Mouse (Mus musculus): ENCODE data around the gene Fut8. TPM values are rescaled to one million over a fixed set of nuclear protein-coding genes. Genes with fewer than 3 reads are reported as not detected.

Fut8 gene
- polyA plus RNA-seq, 1 experiment from 2014 or later: 10.1 TPM

DNA sequence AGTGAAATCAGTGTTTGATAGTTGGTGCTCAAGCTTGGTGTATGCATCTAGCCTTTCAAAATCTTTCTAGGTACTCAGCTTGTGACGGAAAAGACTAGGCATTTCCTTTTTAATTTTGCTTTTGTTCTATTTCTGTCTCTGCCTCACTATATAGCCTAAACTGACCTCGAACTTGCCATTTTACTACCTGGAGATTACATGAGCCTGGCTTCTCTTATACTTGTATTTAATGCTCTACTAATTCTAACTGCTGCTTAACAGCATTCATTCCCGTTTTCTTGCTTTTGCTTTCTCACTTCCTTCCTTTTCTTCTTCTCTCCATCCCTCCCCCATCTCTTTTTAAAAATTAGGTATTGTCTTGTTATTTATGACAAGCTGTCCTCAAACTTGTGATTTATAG lies 67.6 kb downstream of the Fut8 start:
- Histone ChIP-seq H3K27me3 (replicated peaks; ENCODE audit: control insufficient read depth, insufficient read depth, low read length) (no peaks in the 10 kb centered on the region), H3K9me3 (ENCODE audit: control insufficient read depth) (no peaks in the 10 kb centered on the region), H3K4me3 (ENCODE audit: low read depth, low read length) (no peak overlapping the region), H3K4me2 (replicated peaks; ENCODE audit: low read depth) (no peak overlapping the region), H3K4me1 (replicated peaks; ENCODE audit: control insufficient read depth, insufficient read depth, low read length) (no peaks in the 10 kb centered on the region), H3K9ac (ENCODE audit: low read depth, low read length) (no peak overlapping the region), H3K36me3 (ENCODE audit: control insufficient read depth, insufficient read depth) (no peaks in the 10 kb centered on the region), H3K27ac (ENCODE audit: low read depth, low read length) (no peak overlapping the region)
- no peak for TF ChIP-seq CTCF (IDR thresholded peaks at IDR 0.05; ENCODE audit: low read depth)
- ATAC-seq: no peak
- 85% methylated on average over 3 of the region's 3 CpGs for WGBS

DNA sequence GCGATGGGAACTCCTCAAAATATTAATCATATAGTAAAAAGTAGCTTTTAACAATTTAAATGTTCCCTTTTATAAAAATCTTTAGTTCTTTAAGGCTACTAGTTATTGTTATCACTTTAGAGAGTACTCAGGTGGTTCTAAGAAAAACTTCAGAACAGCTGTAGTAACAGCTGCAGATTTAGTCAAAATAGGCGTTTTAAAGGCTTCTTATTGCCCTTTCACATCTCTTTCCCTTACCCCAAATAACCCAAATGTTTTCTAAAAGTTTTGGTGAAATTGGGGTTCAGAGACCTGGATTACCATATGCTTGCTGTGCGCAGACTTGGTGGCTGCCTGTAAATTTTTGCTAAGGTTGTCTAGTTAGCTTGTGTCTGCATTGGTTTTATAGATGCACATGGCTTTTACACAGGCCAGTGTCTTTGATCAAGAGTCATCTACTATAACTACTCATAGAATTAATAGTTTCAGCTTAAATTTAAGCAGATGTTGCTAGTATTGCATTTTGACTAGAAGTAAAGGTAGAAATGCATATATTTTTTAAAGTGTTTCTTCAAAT lies 68.9 kb downstream of the Fut8 start:
- Histone ChIP-seq H3K4me1 (replicated peaks; ENCODE audit: control insufficient read depth, insufficient read depth, low read length) (no peaks in the 10 kb centered on the region), H3K4me3 (ENCODE audit: low read depth, low read length) (no peak overlapping the region), H3K9me3 (ENCODE audit: control insufficient read depth) (no peaks in the 10 kb centered on the region), H3K36me3 (ENCODE audit: control insufficient read depth, insufficient read depth) (no peaks in the 10 kb centered on the region), H3K27me3 (replicated peaks; ENCODE audit: control insufficient read depth, insufficient read depth, low read length) (no peaks in the 10 kb centered on the region), H3K4me2 (replicated peaks; ENCODE audit: low read depth) (no peak overlapping the region), H3K27ac (ENCODE audit: low read depth, low read length) (no peak overlapping the region), H3K9ac (ENCODE audit: low read depth, low read length) (no peak overlapping the region)
- 87% methylated on average over 3 of the region's 3 CpGs for WGBS
- TF ChIP-seq CTCF (IDR thresholded peaks at IDR 0.05; ENCODE audit: low read depth): no peak
- ATAC-seq: no peak

DNA sequence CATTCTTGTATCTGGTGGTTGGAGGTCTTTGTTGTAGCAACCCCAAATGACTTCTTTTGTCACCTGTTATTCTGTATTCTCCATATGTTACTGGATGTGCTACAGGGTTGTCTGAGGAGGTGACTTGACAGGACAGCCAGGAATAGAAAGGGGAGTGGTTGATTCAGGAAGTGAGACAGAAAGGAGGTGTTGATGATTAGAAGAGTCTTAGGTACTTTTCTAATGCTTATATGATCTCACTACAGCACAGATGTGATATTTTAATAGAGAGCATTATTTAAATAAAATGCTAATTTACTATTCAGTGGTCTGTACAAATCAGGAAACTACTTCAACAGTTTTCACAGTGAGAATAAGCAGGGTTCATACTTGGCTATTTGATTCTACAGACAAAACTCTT lies 71.6 kb downstream of the Fut8 start:
- ATAC-seq: no peak
- no peak for TF ChIP-seq CTCF (IDR thresholded peaks at IDR 0.05; ENCODE audit: low read depth)
- Histone ChIP-seq H3K4me1 (replicated peaks; ENCODE audit: control insufficient read depth, insufficient read depth, low read length) (no peaks in the 10 kb centered on the region), H3K9ac (ENCODE audit: low read depth, low read length) (no peak overlapping the region), H3K4me2 (replicated peaks; ENCODE audit: low read depth) (no peak overlapping the region), H3K36me3 (ENCODE audit: control insufficient read depth, insufficient read depth) (no peaks in the 10 kb centered on the region), H3K9me3 (ENCODE audit: control insufficient read depth) (no peaks in the 10 kb centered on the region), H3K4me3 (ENCODE audit: low read depth, low read length) (no peak overlapping the region), H3K27ac (ENCODE audit: low read depth, low read length) (no peak overlapping the region), H3K27me3 (replicated peaks; ENCODE audit: control insufficient read depth, insufficient read depth, low read length) (no peaks in the 10 kb centered on the region)

DNA sequence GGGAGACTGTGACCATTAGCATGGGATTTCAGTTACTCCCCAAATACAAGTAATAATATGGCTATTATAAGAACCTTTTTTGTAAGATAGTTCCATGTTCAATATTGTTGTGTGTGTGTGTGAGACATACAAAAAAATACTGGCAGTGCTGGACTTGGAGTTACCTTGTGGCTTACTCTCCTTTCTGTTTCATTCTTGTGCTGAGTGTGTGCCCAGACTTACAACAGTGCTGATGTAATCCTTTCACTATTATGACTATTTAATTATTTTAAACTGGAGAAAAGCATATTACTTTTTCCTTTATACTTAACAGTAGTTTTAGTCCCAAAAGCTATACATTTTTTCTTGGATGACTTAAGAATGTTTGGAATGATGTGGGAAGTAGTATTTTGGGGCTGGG lies 75.6 kb downstream of the Fut8 start:
- H3K27ac ChIP-seq (ENCODE audit: low read depth, low read length): no peak overlapping the region
- no peak overlapping the region for H3K4me2 ChIP-seq (replicated peaks; ENCODE audit: low read depth)
- no peaks in the 10 kb centered on the region for H3K9me3 ChIP-seq (ENCODE audit: control insufficient read depth)
- no peak overlapping the region for H3K4me3 ChIP-seq (ENCODE audit: low read depth, low read length)
- no peaks in the 10 kb centered on the region for H3K4me1 ChIP-seq (replicated peaks; ENCODE audit: control insufficient read depth, insufficient read depth, low read length)
- no peaks in the 10 kb centered on the region for H3K36me3 ChIP-seq (ENCODE audit: control insufficient read depth, insufficient read depth)
- no peaks in the 10 kb centered on the region for H3K27me3 ChIP-seq (replicated peaks; ENCODE audit: control insufficient read depth, insufficient read depth, low read length)
- TF ChIP-seq CTCF (IDR thresholded peaks at IDR 0.05; ENCODE audit: low read depth): no peak
- H3K9ac ChIP-seq (ENCODE audit: low read depth, low read length): no peak overlapping the region
- no peak for ATAC-seq

DNA sequence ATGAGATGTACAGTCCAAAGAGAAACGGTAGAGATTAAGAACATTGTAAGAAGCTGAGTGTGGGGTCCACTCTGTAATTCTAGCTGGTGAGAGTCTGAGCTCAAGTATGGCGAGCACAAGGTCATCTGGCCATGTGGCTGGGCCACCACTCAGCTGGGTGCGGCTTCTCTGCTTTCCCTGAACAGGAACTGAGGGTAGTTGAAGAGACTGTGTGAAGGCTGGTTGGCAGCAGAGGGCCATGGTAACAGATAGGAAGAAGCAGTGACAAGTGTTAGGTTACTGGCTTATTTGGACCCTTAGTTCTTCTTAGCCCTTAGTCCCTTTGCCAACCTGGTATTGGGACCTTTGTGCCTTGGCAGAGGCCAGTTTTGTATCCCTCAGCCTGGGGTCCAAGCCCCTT lies 86.2 kb downstream of the Fut8 start:
- Histone ChIP-seq H3K27ac (ENCODE audit: low read depth, low read length) (no peak overlapping the region), H3K9me3 (ENCODE audit: control insufficient read depth) (no peaks in the 10 kb centered on the region), H3K9ac (ENCODE audit: low read depth, low read length) (no peak overlapping the region), H3K36me3 (ENCODE audit: control insufficient read depth, insufficient read depth) (no peaks in the 10 kb centered on the region), H3K4me2 (replicated peaks; ENCODE audit: low read depth) (no peak overlapping the region), H3K4me3 (ENCODE audit: low read depth, low read length) (no peak overlapping the region), H3K27me3 (replicated peaks; ENCODE audit: control insufficient read depth, insufficient read depth, low read length) (no peaks in the 10 kb centered on the region), H3K4me1 (replicated peaks; ENCODE audit: control insufficient read depth, insufficient read depth, low read length) (no peaks in the 10 kb centered on the region)
- TF ChIP-seq CTCF (IDR thresholded peaks at IDR 0.05; ENCODE audit: low read depth): no peak
- no peak for ATAC-seq
- 72% methylated on average over 3 of the region's 3 CpGs for WGBS

DNA sequence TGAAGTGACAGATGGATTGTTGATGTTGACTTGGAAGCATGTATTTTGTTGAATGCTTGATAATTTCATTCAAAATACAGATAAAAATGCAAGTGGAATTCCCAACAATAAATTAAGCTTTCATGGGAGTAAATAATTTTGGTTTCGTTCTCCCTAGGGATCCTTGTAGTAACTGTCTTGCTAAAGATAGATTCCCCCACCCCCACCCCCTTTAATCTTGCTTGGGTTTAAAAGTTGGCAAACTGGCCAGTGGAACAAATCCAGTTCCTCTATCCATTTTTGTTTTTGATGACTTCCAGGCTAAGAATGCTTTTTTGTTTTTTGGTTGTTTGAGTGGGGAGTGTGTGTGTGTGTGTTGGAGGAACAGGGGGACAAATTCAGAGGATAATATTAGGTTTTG lies 108.6 kb downstream of the Fut8 start:
- WGBS: 53% methylated on average over 1 of the region's 1 CpGs
- no peak for TF ChIP-seq CTCF (IDR thresholded peaks at IDR 0.05; ENCODE audit: low read depth)

DNA sequence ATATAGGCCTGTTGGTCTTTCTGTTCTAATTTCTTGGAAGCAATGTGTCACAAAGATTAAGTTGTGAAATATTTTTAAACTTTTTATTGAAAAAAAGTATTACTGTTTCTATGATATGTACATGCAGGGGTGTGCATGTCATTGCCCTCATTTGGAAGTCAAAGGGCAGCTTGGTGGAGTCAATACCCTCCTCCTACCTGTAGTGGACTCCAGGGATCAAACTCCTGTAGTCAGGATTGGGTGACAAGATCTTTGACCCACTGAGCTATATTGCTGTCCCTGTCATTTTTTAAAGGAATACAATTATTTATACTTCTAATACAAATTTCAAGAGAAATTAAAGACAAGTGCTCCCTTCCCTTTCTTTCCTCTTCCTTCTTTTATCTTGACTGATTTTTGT lies 111.6 kb downstream of the Fut8 start:
- no peak for TF ChIP-seq CTCF (IDR thresholded peaks at IDR 0.05; ENCODE audit: low read depth)
- Histone ChIP-seq H3K27ac (ENCODE audit: low read depth, low read length) (no peak overlapping the region), H3K27me3 (replicated peaks; ENCODE audit: control insufficient read depth, insufficient read depth, low read length) (no peaks in the 10 kb centered on the region), H3K4me2 (replicated peaks; ENCODE audit: low read depth) (no peak overlapping the region), H3K4me3 (ENCODE audit: low read depth, low read length) (no peak overlapping the region), H3K9ac (ENCODE audit: low read depth, low read length) (no peak overlapping the region), H3K36me3 (ENCODE audit: control insufficient read depth, insufficient read depth) (no peaks in the 10 kb centered on the region), H3K4me1 (replicated peaks; ENCODE audit: control insufficient read depth, insufficient read depth, low read length) (no peaks in the 10 kb centered on the region), H3K9me3 (ENCODE audit: control insufficient read depth) (no peaks in the 10 kb centered on the region)
- ATAC-seq: no peak

More for the DNA sequence above, 108.6 kb downstream of the Fut8 start:
- H3K9ac ChIP-seq (ENCODE audit: low read depth, low read length): no peak overlapping the region
- H3K4me1 ChIP-seq (replicated peaks; ENCODE audit: control insufficient read depth, insufficient read depth, low read length): no peaks in the 10 kb centered on the region
- no peaks in the 10 kb centered on the region for H3K9me3 ChIP-seq (ENCODE audit: control insufficient read depth)
- no peak overlapping the region for H3K4me2 ChIP-seq (replicated peaks; ENCODE audit: low read depth)
- H3K27me3 ChIP-seq (replicated peaks; ENCODE audit: control insufficient read depth, insufficient read depth, low read length): no peaks in the 10 kb centered on the region
- no peak overlapping the region for H3K27ac ChIP-seq (ENCODE audit: low read depth, low read length)
- no peak for ATAC-seq
- H3K36me3 ChIP-seq (ENCODE audit: control insufficient read depth, insufficient read depth): no peaks in the 10 kb centered on the region
- H3K4me3 ChIP-seq (ENCODE audit: low read depth, low read length): no peak overlapping the region

Data from intestine, postnatal 0 days (tissue).